Mouse (Mus musculus) MEL (cell line): ENCODE data around the gene Enpp3.

Experiments used
- CTCF ChIP-seq, 3 experiments: IDR thresholded peaks in 2 of 3; conservative IDR thresholded peaks in 1 of 3; 2 replicates each; pipeline ENCODE4 v1.5.1; 2011 to 2012; ENCODE audit warnings: low read length in 3 of 3, low read depth in 2 of 3, mild to moderate bottlenecking in 2 of 3, improper control_type of control experiment in 1 of 3, inconsistent platforms in 1 of 3, mixed read lengths in 1 of 3, moderate library complexity in 1 of 3; ENCODE audit not compliant: control insufficient read depth in 1 of 3, insufficient read depth in 1 of 3, poor library complexity in 1 of 3, severe bottlenecking in 1 of 3
- EP300 ChIP-seq, 2 experiments: IDR thresholded peaks; 2 replicates each; pipeline ENCODE4 v1.6.1; 2011; ENCODE audit warnings: improper control_type of control experiment in 2 of 2, low read length in 2 of 2, low read depth in 1 of 2, mild to moderate bottlenecking in 1 of 2
- GATA1 ChIP-seq: IDR thresholded peaks from 2 replicates; pipeline ENCODE4 v1.6.1; 2011; ENCODE audit warnings: low read depth, low read length, improper control_type of control experiment
- MAX ChIP-seq: IDR thresholded peaks from 2 replicates; pipeline ENCODE4 v1.6.1; 2011; ENCODE audit warnings: low read length, improper control_type of control experiment
- MXI1 ChIP-seq: IDR thresholded peaks from 2 replicates; pipeline ENCODE4 v1.6.1; 2011; ENCODE audit warnings: mild to moderate bottlenecking, low read depth, low read length, improper control_type of control experiment
- POLR2A ChIP-seq, 2 experiments: IDR thresholded peaks; 2 replicates each; pipeline ENCODE4 v1.6.1; 2011 to 2012; ENCODE audit warnings: low read length in 2 of 2, mild to moderate bottlenecking in 2 of 2, control low read depth in 1 of 2, improper control_type of control experiment in 1 of 2, low read depth in 1 of 2, moderate library complexity in 1 of 2; ENCODE audit not compliant: control insufficient read depth in 1 of 2, insufficient read depth in 1 of 2, poor library complexity in 1 of 2
- POLR2AphosphoS2 ChIP-seq: IDR thresholded peaks from 2 replicates; pipeline ENCODE4 v1.6.1; 2011; ENCODE audit warnings: low read length, improper control_type of control experiment
- RCOR1 ChIP-seq: IDR thresholded peaks from 2 replicates; pipeline ENCODE4 v1.6.1; 2012; ENCODE audit warnings: low read depth, mild to moderate bottlenecking, inconsistent platforms, low read length, improper control_type of control experiment
- SIN3A ChIP-seq: IDR thresholded peaks from 2 replicates; pipeline ENCODE4 v1.6.1; 2012; ENCODE audit warnings: low read length, improper control_type of control experiment, inconsistent platforms
- ZC3H11A ChIP-seq: IDR thresholded peaks from 2 replicates; pipeline ENCODE4 v1.6.1; 2012; ENCODE audit warnings: low read depth, mild to moderate bottlenecking, inconsistent platforms, low read length, improper control_type of control experiment

GRCm38 (mm10) chr10:24789747-24790545, 52.7 kb downstream of the Enpp3 start:
- no peak for TF ChIP-seq POLR2A (IDR thresholded peaks at IDR 0.05; ENCODE audit: control insufficient read depth in 1 of 2, insufficient read depth in 1 of 2, low read depth in 1 of 2, low read length in 2 of 2, poor library complexity in 1 of 2)
- no peak for TF ChIP-seq MXI1
- no peak for TF ChIP-seq RCOR1
- TF ChIP-seq CTCF (IDR thresholded peaks at IDR 0.05 in 2 of 3, conservative IDR thresholded peaks at IDR 0.05 in 1 of 3; ENCODE audit: control insufficient read depth in 1 of 3, insufficient read depth in 1 of 3, low read depth in 2 of 3, low read length in 3 of 3, poor library complexity in 1 of 3, severe bottlenecking in 1 of 3): peak; percentile 80 to 90 (median 85)
- TF ChIP-seq MAX: no peak
- TF ChIP-seq EP300 (IDR thresholded peaks at IDR 0.05; ENCODE audit: low read depth in 1 of 2, low read length in 2 of 2): no peak
- TF ChIP-seq GATA1: no peak
- TF ChIP-seq POLR2AphosphoS2: no peak
- TF ChIP-seq SIN3A: peak; percentile 36; the same call in 1 of the 2 replicates
- TF ChIP-seq ZC3H11A: peak; percentile 59
